Mouse (Mus musculus) kidney, embryonic 15.5 days (tissue): ENCODE measurements at regions not wholly inside any gene's neighbourhood (a gene's known extent, or its start where the extent isn't known, plus 50 kb on each side); places are given as distances from the start of the nearest gene placed in this dataset.

Experiments
- ATAC-seq: fragments of 200-750 bp; cut with Nextera tagmentation; replicated peaks from 2 replicates; pipeline ENCODE4 v1.8.0; 2017; ENCODE audit warnings: moderate TSS enrichment; ENCODE audit not compliant: low FRiP score
- H3K27ac ChIP-seq: fragments of 300-500 bp; sonication (generic); 2 replicates; pipeline ENCODE4 v1.5.1; 2015; ENCODE audit warnings: mild to moderate bottlenecking, inconsistent platforms
- H3K27me3 ChIP-seq: fragments of 300-500 bp; sonication (generic); 2 replicates; pipeline ENCODE4 v1.6.1; 2015; ENCODE audit warnings: inconsistent platforms
- H3K36me3 ChIP-seq: fragments of 300-500 bp; sonication (generic); 2 replicates; pipeline ENCODE4 v1.6.1; 2015; ENCODE audit warnings: inconsistent platforms
- H3K4me1 ChIP-seq: fragments of 300-500 bp; sonication (generic); 2 replicates; pipeline ENCODE4 v1.6.1; 2015; ENCODE audit warnings: inconsistent platforms
- H3K4me2 ChIP-seq: fragments of 300-500 bp; sonication (generic); 2 replicates; pipeline ENCODE4 v1.6.1; 2015; ENCODE audit warnings: moderate library complexity, mild to moderate bottlenecking, inconsistent platforms
- H3K4me3 ChIP-seq: fragments of 300-500 bp; sonication (generic); replicated peaks from 2 replicates; pipeline ENCODE4 v1.5.1; 2015; ENCODE audit warnings: mild to moderate bottlenecking, inconsistent platforms
- H3K9ac ChIP-seq: fragments of 300-500 bp; sonication (generic); 2 replicates; pipeline ENCODE4 v1.6.1; 2015; ENCODE audit warnings: mild to moderate bottlenecking, inconsistent platforms
- H3K9me3 ChIP-seq: fragments of 300-500 bp; sonication (generic); replicated peaks from 2 replicates; pipeline ENCODE4 v1.6.1; 2016; ENCODE audit warnings: inconsistent platforms
- WGBS: fragments of 180-500 bp; shearing (Covaris S2); methylation state at CpG from one replicate; pipeline ENCODE4 v1.1.7; 2015; ENCODE audit warnings: mixed read lengths; 5-methylcytosine and 5-hydroxymethylcytosine counted together

DNA sequence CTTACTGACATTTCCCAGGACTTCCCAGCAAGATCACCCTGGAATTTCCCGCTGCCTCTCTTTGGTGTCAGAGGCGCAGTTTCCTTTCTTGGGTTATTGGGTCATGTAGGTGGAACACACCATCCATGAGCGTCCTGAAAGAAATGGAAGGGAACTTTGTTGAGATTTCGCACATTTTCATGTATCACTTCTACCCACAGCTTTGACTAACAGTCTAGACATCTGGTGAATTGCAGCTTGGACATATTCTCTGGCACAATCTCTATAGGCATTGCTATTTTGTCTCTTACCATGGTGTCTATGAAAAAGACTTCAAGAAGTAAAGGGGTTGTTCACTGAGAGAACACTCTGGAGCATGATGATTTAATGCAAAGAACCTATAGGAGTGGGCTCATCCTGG is 86.7 kb upstream of the Zfp827 start:
- Histone ChIP-seq H3K4me2 (no peak overlapping the region), H3K9me3 (no peaks in the 10 kb centered on the region), H3K4me1 (no peaks in the 10 kb centered on the region), H3K27ac (no peak overlapping the region), H3K27me3 (no peaks in the 10 kb centered on the region), H3K9ac (no peak overlapping the region), H3K36me3 (no peaks in the 10 kb centered on the region), H3K4me3 (no peak overlapping the region)
- ATAC-seq, result no peak
- WGBS, result 96% methylated on average over 4 of the region's 4 CpGs

DNA sequence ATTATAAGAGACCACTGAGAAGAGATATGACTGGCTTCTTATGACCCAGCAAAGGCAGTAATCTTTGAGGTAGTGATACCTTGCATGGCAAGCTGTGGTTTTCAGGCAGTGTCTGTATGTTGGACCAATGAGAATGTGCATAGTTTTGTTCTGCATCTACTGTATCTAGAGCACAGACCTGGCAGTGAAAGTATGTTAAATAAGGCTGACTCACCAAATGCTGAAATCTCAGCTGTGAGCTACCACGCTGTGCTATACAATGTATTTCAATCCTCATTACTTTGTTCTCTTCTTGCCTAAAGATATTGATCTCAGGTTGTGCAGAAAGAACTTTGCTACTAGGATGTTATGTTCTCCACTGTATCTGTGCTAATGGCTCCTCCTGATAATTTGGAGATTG is 83.9 kb upstream of the Zfp827 start:
- H3K9me3 ChIP-seq, result no peaks in the 10 kb centered on the region
- H3K9ac ChIP-seq, result no peak overlapping the region
- no peaks in the 10 kb centered on the region for H3K36me3 ChIP-seq
- WGBS, result 91% methylated on average over 1 of the region's 1 CpGs
- no peaks in the 10 kb centered on the region for H3K4me1 ChIP-seq
- H3K4me2 ChIP-seq, result no peak overlapping the region
- H3K27me3 ChIP-seq, result no peaks in the 10 kb centered on the region
- no peak for ATAC-seq
- no peak overlapping the region for H3K27ac ChIP-seq
- H3K4me3 ChIP-seq, result no peak overlapping the region

DNA sequence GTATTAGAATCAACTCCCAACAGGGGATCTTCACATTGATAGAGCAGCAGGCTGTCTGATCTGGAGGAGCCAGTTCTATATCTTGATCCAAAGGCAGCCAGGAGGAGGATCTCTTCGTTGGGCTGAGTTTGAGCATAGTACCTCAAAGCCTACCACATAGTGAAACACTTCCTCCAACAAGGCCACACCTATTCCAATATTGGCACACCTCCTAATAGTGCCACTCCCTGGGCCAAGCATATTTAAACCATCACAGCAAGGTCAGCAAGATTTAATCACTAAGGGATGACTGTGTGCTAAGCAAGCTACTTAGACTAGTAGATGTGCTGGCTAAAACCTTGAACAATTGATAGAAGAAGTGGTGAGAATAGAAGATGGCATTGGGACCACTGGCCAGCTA is 82.6 kb upstream of the Zfp827 start:
- ATAC-seq, result no peak
- H3K9ac ChIP-seq, result no peak overlapping the region
- H3K4me3 ChIP-seq, result no peak overlapping the region
- H3K27me3 ChIP-seq, result no peaks in the 10 kb centered on the region
- no peaks in the 10 kb centered on the region for H3K36me3 ChIP-seq
- H3K4me2 ChIP-seq, result no peak overlapping the region
- H3K9me3 ChIP-seq, result no peaks in the 10 kb centered on the region
- H3K4me1 ChIP-seq, result no peaks in the 10 kb centered on the region
- no peak overlapping the region for H3K27ac ChIP-seq
- 68% methylated on average over 1 of the region's 1 CpGs for whole genome bisulfite sequencing

DNA sequence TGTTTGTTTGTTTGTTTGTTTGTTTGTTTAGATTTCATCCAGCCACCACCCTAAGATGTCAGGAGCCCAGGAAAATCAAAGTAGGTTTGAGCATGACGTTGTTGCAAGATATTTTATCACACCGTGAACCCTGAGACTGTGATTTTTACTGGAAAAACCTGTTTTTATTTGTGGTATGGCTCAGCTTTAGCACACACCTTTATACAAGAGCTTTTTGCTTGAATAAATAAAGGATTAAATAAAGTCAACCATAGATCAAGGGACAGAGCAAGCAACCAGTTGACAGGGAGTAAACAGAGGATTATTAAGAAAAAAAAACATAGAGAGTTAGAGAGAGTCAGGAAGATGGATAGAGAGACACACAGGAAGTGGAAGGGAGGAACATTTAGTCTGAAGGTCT is 82.2 kb upstream of the Zfp827 start:
- Histone ChIP-seq H3K4me2 (no peak overlapping the region), H3K4me1 (no peaks in the 10 kb centered on the region), H3K27ac (no peak overlapping the region), H3K27me3 (no peaks in the 10 kb centered on the region), H3K9me3 (no peaks in the 10 kb centered on the region), H3K4me3 (no peak overlapping the region), H3K36me3 (no peaks in the 10 kb centered on the region), H3K9ac (no peak overlapping the region)
- 88% methylated on average over 2 of the region's 2 CpGs for WGBS
- ATAC-seq, result no peak

DNA sequence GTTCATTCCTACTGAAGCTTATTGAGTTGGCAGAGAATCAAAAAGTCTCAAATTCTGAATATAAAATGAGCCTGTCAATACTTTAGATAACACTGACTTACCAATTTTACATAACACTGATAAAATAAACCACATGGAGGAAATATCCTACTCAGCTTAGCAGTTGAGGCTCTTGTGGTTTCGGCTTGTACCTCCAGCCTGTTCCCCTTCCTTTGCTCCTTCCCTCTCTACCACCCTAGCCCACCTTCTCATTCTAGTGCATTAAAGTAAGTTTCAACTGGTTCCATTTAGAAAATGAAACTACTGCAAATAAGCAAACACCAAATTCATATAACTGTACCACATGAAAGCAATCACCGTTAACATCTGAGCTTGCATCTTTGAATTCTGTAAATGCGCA is 53.2 kb upstream of the Zfp827 start:
- Histone ChIP-seq H3K9ac (no peak overlapping the region), H3K36me3 (no peaks in the 10 kb centered on the region), H3K9me3 (no peaks in the 10 kb centered on the region), H3K4me2 (no peak overlapping the region), H3K27ac (no peak overlapping the region), H3K27me3 (no peaks in the 10 kb centered on the region), H3K4me1 (no peaks in the 10 kb centered on the region), H3K4me3 (no peak overlapping the region)
- 94% methylated on average over 3 of the region's 3 CpGs for WGBS
- no peak for ATAC-seq
